Mouse (Mus musculus): Measurements from ENCODE around the gene Celf5. TPM values are rescaled to one million over a fixed set of nuclear protein-coding genes. Genes with fewer than 3 reads are reported as not detected.

The Celf5 gene
- total and polyA plus RNA-seq, 3 experiments: 0.08 to 0.38 TPM; not detected in 1

- H3K9me3 ChIP-seq (replicated peaks; ENCODE audit: insufficient read depth, low read length): no peaks in the 10 kb centered on the region
- no peak overlapping the region for H3K4me3 ChIP-seq (ENCODE audit: control insufficient read depth in 1 of 2, insufficient read depth in 1 of 2, low read depth in 2 of 2, low read length in 2 of 2)
- DNase-seq (ENCODE audit: low read depth, low spot score): no peak
- peaks cover 6 to 18% of the 10 kb centered on the region in 2 experiments for H3K4me1 ChIP-seq (ENCODE audit: control insufficient read depth in 1 of 2, insufficient read depth in 2 of 2, low read length in 2 of 2)
- H3K27me3 ChIP-seq (ENCODE audit: control insufficient read depth in 1 of 2, insufficient read depth in 2 of 2, low read length in 2 of 2): no peaks in the 10 kb centered on the region
- TF ChIP-seq CHD1 (IDR thresholded peaks at IDR 0.05; ENCODE audit: low read depth, low read length) (no peak), EP300 (IDR thresholded peaks at IDR 0.05; ENCODE audit: low read depth in 1 of 2, low read length in 2 of 2) (no peak), RAD21 (IDR thresholded peaks at IDR 0.05; ENCODE audit: low read depth, low read length) (peak; percentile 1; the same call in 1 of the 2 replicates), MAFK (IDR thresholded peaks at IDR 0.05; ENCODE audit: borderline replicate concordance, low read depth, low read length) (no peak), SIN3A (IDR thresholded peaks at IDR 0.05; ENCODE audit: low read length) (no peak), CTCF (IDR thresholded peaks at IDR 0.05 in 2 of 3, conservative IDR thresholded peaks at IDR 0.05 in 1 of 3; ENCODE audit: control insufficient read depth in 1 of 3, insufficient read depth in 1 of 3, low read depth in 2 of 3, low read length in 3 of 3, poor library complexity in 1 of 3, severe bottlenecking in 1 of 3) (peak; percentile 38 to 44 (median 43)), MAZ (IDR thresholded peaks at IDR 0.05; ENCODE audit: low read depth, low read length) (no peak), SMC3 (IDR thresholded peaks at IDR 0.05; ENCODE audit: low read depth, low read length) (no peak)
- no peak overlapping the region for H3K27ac ChIP-seq (ENCODE audit: control insufficient read depth, low read depth, low read length)
- peaks cover 0 to 14% of the 10 kb centered on the region in 2 experiments; a peak in 2 of 4 replicates for H3K36me3 ChIP-seq (ENCODE audit: control insufficient read depth in 1 of 2, insufficient read depth in 2 of 2, low read length in 2 of 2)
- no peaks in the 10 kb centered on the region; the same call in 1 of the 2 replicates for H3K79me2 ChIP-seq (ENCODE audit: control insufficient read depth, insufficient read depth, low read length, poor library complexity)
- no peak overlapping the region for H3K9ac ChIP-seq (ENCODE audit: control insufficient read depth, low read depth, low read length, poor library complexity, severe bottlenecking)
Measured at GRCm38 (mm10) chr10:81513798-81514197, 31.3 kb upstream of the Celf5 start.

DNA sequence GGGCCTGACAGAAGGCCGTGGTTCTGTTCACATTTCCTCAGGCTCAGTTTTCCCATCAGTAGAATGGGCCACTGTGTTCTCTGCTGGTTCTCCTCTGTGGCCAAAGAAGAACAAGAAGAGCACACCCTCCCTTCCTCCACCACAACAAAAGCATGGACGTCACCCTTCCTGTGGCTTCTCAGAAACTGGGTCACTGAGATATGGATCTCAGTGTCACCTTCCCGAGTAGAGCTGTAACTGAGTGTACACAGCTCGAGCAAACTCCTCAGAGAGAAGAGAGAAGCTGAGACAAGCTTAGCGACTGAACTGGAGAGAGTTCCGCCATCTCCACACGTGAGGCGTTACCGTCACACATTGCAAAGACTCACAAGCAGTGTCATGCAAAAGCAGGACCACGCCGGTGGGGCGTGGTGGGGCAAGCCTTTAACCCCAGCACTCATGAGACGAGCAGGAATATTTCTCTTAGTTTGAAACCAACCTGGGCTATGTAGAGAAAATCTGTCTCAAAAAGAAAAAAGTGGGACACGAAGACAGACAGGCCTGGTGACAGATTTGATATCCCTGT is 27.8 kb upstream of the Celf5 start:
- no peaks in the 10 kb centered on the region for H3K79me2 ChIP-seq (ENCODE audit: control insufficient read depth, insufficient read depth, low read length, poor library complexity)
- no peaks in the 10 kb centered on the region for H3K27me3 ChIP-seq (ENCODE audit: control insufficient read depth in 1 of 2, insufficient read depth in 2 of 2, low read length in 2 of 2)
- DNase-seq (ENCODE audit: low read depth, low spot score): no peak
- no peak overlapping the region for H3K4me3 ChIP-seq (ENCODE audit: control insufficient read depth in 1 of 2, insufficient read depth in 1 of 2, low read depth in 2 of 2, low read length in 2 of 2)
- TF ChIP-seq HCFC1 (IDR thresholded peaks at IDR 0.05; ENCODE audit: low read depth, low read length) (no peak), GATA1 (IDR thresholded peaks at IDR 0.05; ENCODE audit: low read depth, low read length) (no peak), POLR2A (IDR thresholded peaks at IDR 0.05; ENCODE audit: control insufficient read depth in 1 of 2, insufficient read depth in 1 of 2, low read depth in 1 of 2, low read length in 2 of 2, poor library complexity in 1 of 2) (no peak), ZC3H11A (IDR thresholded peaks at IDR 0.05; ENCODE audit: low read depth, low read length) (no peak), RAD21 (IDR thresholded peaks at IDR 0.05; ENCODE audit: low read depth, low read length) (no peak)
- H3K9ac ChIP-seq (ENCODE audit: control insufficient read depth, low read depth, low read length, poor library complexity, severe bottlenecking): no peak overlapping the region
- no peaks in the 10 kb centered on the region; a peak in 1 of 4 replicates for H3K36me3 ChIP-seq (ENCODE audit: control insufficient read depth in 1 of 2, insufficient read depth in 2 of 2, low read length in 2 of 2)
- H3K27ac ChIP-seq (ENCODE audit: control insufficient read depth, low read depth, low read length): no peak overlapping the region
- H3K4me1 ChIP-seq (ENCODE audit: control insufficient read depth in 1 of 2, insufficient read depth in 2 of 2, low read length in 2 of 2): no peaks in the 10 kb centered on the region
- no peaks in the 10 kb centered on the region for H3K9me3 ChIP-seq (replicated peaks; ENCODE audit: insufficient read depth, low read length)

GRCm38 (mm10) chr10:81507691-81508489 is 25.4 kb upstream of the Celf5 start:
- DNase-seq (ENCODE audit: low read depth, low spot score): no peak
- no peaks in the 10 kb centered on the region for H3K79me2 ChIP-seq (ENCODE audit: control insufficient read depth, insufficient read depth, low read length, poor library complexity)
- H3K27ac ChIP-seq (ENCODE audit: control insufficient read depth, low read depth, low read length): no peak overlapping the region
- no peaks in the 10 kb centered on the region for H3K4me1 ChIP-seq (ENCODE audit: control insufficient read depth in 1 of 2, insufficient read depth in 2 of 2, low read length in 2 of 2)
- no peaks in the 10 kb centered on the region for H3K9me3 ChIP-seq (replicated peaks; ENCODE audit: insufficient read depth, low read length)
- no peak overlapping the region for H3K4me3 ChIP-seq (ENCODE audit: control insufficient read depth in 1 of 2, insufficient read depth in 1 of 2, low read depth in 2 of 2, low read length in 2 of 2)
- TF ChIP-seq ZC3H11A (IDR thresholded peaks at IDR 0.05; ENCODE audit: low read depth, low read length): no peak
- TF ChIP-seq MAFK (IDR thresholded peaks at IDR 0.05; ENCODE audit: borderline replicate concordance, low read depth, low read length): no peak
- no peak for TF ChIP-seq HCFC1 (IDR thresholded peaks at IDR 0.05; ENCODE audit: low read depth, low read length)
- H3K36me3 ChIP-seq (ENCODE audit: control insufficient read depth in 1 of 2, insufficient read depth in 2 of 2, low read length in 2 of 2): no peaks in the 10 kb centered on the region; a peak in 1 of 4 replicates
- H3K27me3 ChIP-seq (ENCODE audit: control insufficient read depth in 1 of 2, insufficient read depth in 2 of 2, low read length in 2 of 2): no peaks in the 10 kb centered on the region
- H3K9ac ChIP-seq (ENCODE audit: control insufficient read depth, low read depth, low read length, poor library complexity, severe bottlenecking): no peak overlapping the region
